Mouse (Mus musculus) erythroblast, embryonic 14.5 days (primary cell): ENCODE measurements around the gene Fgf22.

ENCODE experiments used
- GATA1 ChIP-seq: IDR thresholded peaks from 2 replicates; pipeline ENCODE4 v1.6.1; 2012; ENCODE audit warnings: low read length, inconsistent platforms, mixed read lengths
- TAL1 ChIP-seq: IDR thresholded peaks from 3 replicates; pipeline ENCODE4 v1.6.1; 2012; ENCODE audit warnings: low read length, inconsistent platforms, mixed read lengths

DNA sequence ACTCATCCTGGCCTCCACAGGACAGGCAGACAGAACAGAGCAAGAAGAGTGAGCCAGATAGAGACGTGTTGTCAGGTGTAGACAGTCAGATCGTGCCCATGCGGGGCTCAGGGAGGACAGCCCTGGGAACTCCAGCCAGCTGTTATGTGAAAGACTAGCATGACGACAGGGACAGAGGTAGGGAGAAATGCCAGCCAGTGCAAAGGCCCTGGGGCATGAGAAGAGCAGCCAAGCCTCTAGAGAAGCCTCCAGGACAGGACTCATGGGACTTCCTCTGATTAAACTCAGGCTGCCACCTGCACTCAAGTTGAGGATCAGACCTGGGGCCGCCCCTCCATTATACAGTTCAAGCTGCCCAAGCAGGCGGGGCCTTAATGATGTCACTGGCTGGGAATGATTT lies 6.4 kb upstream of the Fgf22 start:
- TF ChIP-seq TAL1, result no peak
- no peak for TF ChIP-seq GATA1
